Comparison of ENCODE assay signal across 15 mouse cellular contexts in the genomic region with DNA sequence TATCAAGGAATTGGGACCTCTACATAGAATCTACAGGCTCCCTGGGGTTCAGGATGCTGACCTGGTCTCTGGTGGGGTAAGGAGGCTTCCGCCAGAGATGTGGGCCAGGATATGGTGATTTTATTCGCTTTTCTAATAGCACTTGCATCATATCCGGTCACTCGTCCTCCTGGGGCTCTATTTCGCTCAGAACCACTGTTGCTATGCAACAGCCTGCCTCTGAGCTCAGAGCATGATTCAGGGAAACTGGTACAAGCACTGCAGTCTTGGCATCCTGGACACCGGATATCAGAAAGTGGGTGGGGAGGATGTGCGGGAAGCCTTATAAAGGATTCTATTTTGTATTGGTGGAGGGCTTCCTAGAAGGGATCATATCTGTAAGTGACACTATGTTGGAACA.
DNase-seq lines count a peak whose midpoint lies in the region; ATAC-seq and TF ChIP-seq lines count a peak whose summit lies in the region.
"Had no signal": no experiment of that assay in that cellular context is flagged by ENCODE, and none has a peak within 500 bp of the region (broad histone marks: within the 10 kb centered on the region; RNA-seq: fewer than 3 reads in every experiment).

No protein-coding gene starts in this region.

- peak overlapping the region; percentile 64; the same call in 1 of the 2 replicates for H3K27ac ChIP-seq in hindbrain, embryonic 15.5 days (replicated peaks)
- H3K27ac ChIP-seq in hindbrain, embryonic 11.5 days (ENCODE audit: low read depth, low read length) = no peak overlapping the region
- H3K27ac ChIP-seq: forebrain, embryonic 12.5 days; kidney, embryonic 15.5 days; limb, embryonic 12.5 days had no signal

- H3K4me2 ChIP-seq in hindbrain, embryonic 15.5 days = no peak overlapping the region
- H3K4me2 ChIP-seq in hindbrain, embryonic 11.5 days (replicated peaks; ENCODE audit: low read depth, low read length) = no peak overlapping the region
- H3K4me2 ChIP-seq: forebrain, embryonic 12.5 days; kidney, embryonic 15.5 days; limb, embryonic 12.5 days had no signal

- no peaks in the 10 kb centered on the region for H3K4me1 ChIP-seq in hindbrain, embryonic 15.5 days (replicated peaks)
- no peaks in the 10 kb centered on the region for H3K4me1 ChIP-seq in hindbrain, embryonic 11.5 days (replicated peaks; ENCODE audit: control insufficient read depth, insufficient read depth, low read length)
- H3K4me1 ChIP-seq: forebrain, embryonic 12.5 days; kidney, embryonic 15.5 days; limb, embryonic 12.5 days had no signal

- no peak for DNase-seq in hindbrain, embryonic 11.5 days (ENCODE audit: low spot score)
- DNase-seq in brain, embryonic 14.5 days (ENCODE audit: low read depth) = peak; percentile 54
- peak; percentile 13 to 21 for DNase-seq in left cerebral cortex, postnatal 10 days (ENCODE audit: extremely low spot score in 1 of 2, low spot score in 2 of 2)
- peak; percentile 26 to 56 for DNase-seq in right cerebral cortex, postnatal 10 days (ENCODE audit: low spot score in 2 of 2)
- no peak for DNase-seq in spleen, postnatal 36 days (ENCODE audit: low spot score in 2 of 2)
- no peak for DNase-seq in heart, adult 11 months
- DNase-seq in retina, postnatal 1 day = no peak
- DNase-seq: cerebellum, adult 9-11 months; heart, postnatal 36 days; lung, adult 18-20 months; thymus, adult 2 months had no signal

- ATAC-seq in hindbrain, embryonic 15.5 days (ENCODE audit: low FRiP score, low read depth) = peak; percentile 51; the same call in 1 of the 2 replicates
- ATAC-seq in hindbrain, embryonic 11.5 days (ENCODE audit: low FRiP score) = no peak

- no peaks in the 10 kb centered on the region for H3K27me3 ChIP-seq in hindbrain, embryonic 15.5 days
- H3K27me3 ChIP-seq in hindbrain, embryonic 11.5 days (ENCODE audit: control insufficient read depth, insufficient read depth, low read length) = no peaks in the 10 kb centered on the region
- H3K27me3 ChIP-seq: forebrain, embryonic 12.5 days; kidney, embryonic 15.5 days; limb, embryonic 12.5 days had no signal

- H3K9ac ChIP-seq in hindbrain, embryonic 15.5 days = no peak overlapping the region
- no peak overlapping the region for H3K9ac ChIP-seq in hindbrain, embryonic 11.5 days (ENCODE audit: low read depth, low read length)
- H3K9ac ChIP-seq: forebrain, embryonic 12.5 days; kidney, embryonic 15.5 days; limb, embryonic 12.5 days had no signal

- 63% methylated on average over 7 of the region's 7 CpGs for WGBS in hindbrain, embryonic 15.5 days
- WGBS in hindbrain, embryonic 11.5 days = 85% methylated on average over 7 of the region's 7 CpGs

- no peak for TF ChIP-seq CTCF in brain, embryonic 14.5 days (IDR thresholded peaks at IDR 0.05; ENCODE audit: borderline replicate concordance, extremely low read depth, insufficient read depth, insufficient read length)

- intact Hi-C loops in left cerebral cortex, postnatal 10 days (cut with DNase I) = no loop called here

- H3K9me3 ChIP-seq in hindbrain, embryonic 15.5 days = no peaks in the 10 kb centered on the region
- no peaks in the 10 kb centered on the region for H3K9me3 ChIP-seq in hindbrain, embryonic 11.5 days (ENCODE audit: control insufficient read depth, low read length)
- H3K9me3 ChIP-seq: forebrain, embryonic 12.5 days; kidney, embryonic 15.5 days; limb, embryonic 12.5 days had no signal

- no peak for TF ChIP-seq POLR2A in brain, embryonic 14.5 days (IDR thresholded peaks at IDR 0.05; ENCODE audit: borderline replicate concordance, extremely low read depth, insufficient read depth, insufficient read length, poor library complexity, severe bottlenecking)

- no peak overlapping the region for H3K4me3 ChIP-seq in hindbrain, embryonic 15.5 days
- H3K4me3 ChIP-seq in hindbrain, embryonic 11.5 days (ENCODE audit: low read depth, low read length) = no peak overlapping the region
- H3K4me3 ChIP-seq: forebrain, embryonic 12.5 days; kidney, embryonic 15.5 days; limb, embryonic 12.5 days had no signal

- no peaks in the 10 kb centered on the region for H3K36me3 ChIP-seq in hindbrain, embryonic 15.5 days
- H3K36me3 ChIP-seq in hindbrain, embryonic 11.5 days (ENCODE audit: control insufficient read depth, insufficient read depth, low read length) = no peaks in the 10 kb centered on the region
- H3K36me3 ChIP-seq: forebrain, embryonic 12.5 days; kidney, embryonic 15.5 days; limb, embryonic 12.5 days had no signal

Comparison
In these comparisons a context has a peak if more than half of its experiments do, and no peak if none do; other contexts are left out.
1. DNase-seq: peak in brain, embryonic 14.5 days (single experiment), left cerebral cortex, postnatal 10 days (2 of 2) and right cerebral cortex, postnatal 10 days (2 of 2); none in hindbrain, embryonic 11.5 days (single experiment), spleen, postnatal 36 days (0 of 2), heart, adult 11 months (single experiment) and retina, postnatal 1 day (single experiment).